Mouse (Mus musculus) layer of hippocampus, adult 11-12 months (tissue): ENCODE results near the gene Gm4744.
"Not testable (repeated sequence)": the region's sequence is repeated elsewhere in the genome, so short reads cannot be mapped to it uniquely, and the experiment has no call there.

Experiments used
- DNase-seq: peaks from one replicate; pipeline ENCODE4 v3.0.0; 2022; ENCODE audit warnings: low spot score

The Gm4744 gene

DNA sequence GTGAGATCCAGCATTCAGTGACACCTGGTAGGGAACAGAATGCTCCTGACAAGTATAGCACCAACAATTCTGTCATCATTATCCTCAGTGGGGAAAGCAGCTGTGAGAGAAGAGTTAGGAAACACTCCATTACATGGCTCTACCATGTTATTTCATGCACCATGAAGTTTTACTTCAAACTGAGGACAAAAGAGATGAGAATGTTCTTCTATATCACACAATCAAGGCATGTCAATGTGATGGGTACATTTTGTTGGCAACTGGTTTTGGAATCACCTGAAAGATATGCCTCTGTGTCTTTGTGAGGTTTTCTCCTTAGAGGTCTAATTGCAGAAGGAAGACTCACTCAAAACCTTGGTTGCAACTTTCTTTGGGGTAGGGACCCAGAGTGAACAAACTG is at the start of gene Gm4744:
Gene Gm4744, minus strand, starts transcription at position 101 of the 400 bp plus-strand sequence.
- no peak for DNase-seq

DNA sequence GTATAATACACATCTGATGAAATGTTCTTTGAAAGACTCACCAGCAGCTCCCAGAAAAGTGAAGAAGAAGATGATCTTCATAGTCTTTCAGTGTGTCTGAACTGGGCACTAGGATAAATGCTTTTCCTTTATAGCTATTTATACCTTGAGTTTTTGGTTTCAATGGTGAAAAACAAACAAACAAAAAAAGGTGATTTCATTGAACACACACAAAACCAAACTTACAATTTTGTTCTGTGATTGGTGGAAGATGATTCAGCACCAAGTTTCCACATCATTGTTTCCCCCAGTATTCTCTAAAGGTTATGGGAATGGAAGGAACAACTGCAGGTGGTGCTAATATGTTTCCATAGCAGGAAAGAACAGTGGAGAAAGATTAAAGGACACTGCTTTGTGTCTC is 47.7 kb upstream of the Gm4744 start, which contains the start of gene Gm2663:
Gene Gm2663, minus strand, starts transcription at position 101 of the 400 bp plus-strand sequence.
- not testable (repeated sequence) for DNase-seq

DNA sequence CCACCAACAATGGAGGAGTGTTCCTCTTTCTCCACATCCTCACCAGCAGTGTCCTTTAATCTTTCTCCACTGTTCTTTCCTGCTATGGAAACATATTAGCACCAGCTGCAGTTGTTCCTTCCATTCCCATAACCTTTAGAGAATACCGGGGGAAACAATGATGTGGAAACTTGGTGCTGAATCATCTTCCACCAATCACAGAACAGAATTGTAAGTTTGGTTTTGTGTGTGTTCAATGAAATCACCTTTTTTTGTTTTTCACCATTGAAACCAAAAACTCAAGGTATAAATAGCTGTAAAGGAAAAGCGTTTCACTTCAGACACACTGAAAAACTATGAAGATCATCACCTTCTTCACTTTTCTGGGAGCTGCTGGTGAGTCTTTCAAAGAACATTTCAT is 12.8 kb upstream of the Gm4744 start, which contains the start of gene 1810009J06Rik:
Gene 1810009J06Rik, plus strand, starts transcription at position 301 of the 400 bp plus-strand sequence.
- DNase-seq, result not testable (repeated sequence)

DNA sequence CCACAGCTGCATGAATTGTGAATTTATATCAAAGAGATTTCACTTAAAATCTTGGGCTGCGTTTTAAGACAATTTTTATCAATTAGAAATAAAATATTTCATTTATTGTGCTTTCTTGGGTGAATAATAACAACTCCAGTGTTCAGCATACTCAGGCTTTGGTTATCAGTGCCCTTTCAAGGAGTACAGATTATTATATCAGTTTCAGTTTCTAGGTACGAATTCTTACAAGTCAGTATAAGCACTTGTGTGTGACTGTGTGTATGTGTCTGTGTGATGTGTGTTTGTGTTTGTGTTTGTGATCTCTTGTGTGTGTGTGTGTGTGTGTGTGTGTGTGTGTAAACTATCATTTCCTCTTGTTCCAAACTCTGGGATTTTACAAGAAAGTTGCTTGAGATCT is 2.0 kb upstream of the Gm4744 start:
- no peak for DNase-seq

DNA sequence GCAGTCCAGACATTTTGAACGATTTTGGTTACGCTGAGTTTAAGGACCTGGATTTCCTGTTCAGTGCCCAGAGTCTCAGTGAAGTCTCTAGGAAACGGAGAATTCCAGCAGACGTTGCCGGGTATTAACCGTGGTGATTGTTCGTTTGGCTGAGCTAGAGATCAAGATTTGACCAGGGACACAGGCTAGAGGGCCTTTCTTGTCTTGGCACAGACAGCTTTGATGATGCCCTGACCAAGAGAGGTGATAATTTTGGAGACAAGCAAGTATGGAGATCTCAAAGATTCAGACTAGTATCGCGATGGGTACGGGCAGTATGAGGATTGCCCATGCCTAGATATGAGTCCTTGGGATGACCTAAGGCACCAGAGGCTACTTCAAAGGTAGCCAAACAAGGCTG is 11.2 kb downstream of the Gm4744 start, which contains the start of gene 1700074P13Rik:
Gene 1700074P13Rik, minus strand, starts transcription at position 101 of the 400 bp plus-strand sequence.
- DNase-seq, result no peak

DNA sequence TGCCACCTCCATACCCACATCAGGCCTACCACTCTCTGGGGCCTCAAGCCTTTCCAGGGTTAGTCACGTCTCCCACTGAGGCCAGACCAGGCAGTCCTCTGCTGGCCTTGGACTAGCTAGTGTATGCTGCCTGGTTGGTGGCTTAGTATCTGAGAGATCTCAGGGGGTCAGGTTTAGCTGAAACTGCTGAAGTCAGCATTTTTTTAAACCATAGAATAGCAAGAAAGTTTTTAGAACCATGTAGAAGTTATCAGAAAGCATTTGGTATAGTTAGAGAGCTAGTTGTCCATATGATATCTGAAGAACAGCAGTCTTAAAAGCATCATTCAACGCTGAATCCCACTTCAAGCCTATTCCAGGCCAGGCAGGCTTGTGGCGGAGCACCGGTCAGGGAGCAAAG is 31.7 kb downstream of the Gm4744 start:
- DNase-seq, result no peak

DNA sequence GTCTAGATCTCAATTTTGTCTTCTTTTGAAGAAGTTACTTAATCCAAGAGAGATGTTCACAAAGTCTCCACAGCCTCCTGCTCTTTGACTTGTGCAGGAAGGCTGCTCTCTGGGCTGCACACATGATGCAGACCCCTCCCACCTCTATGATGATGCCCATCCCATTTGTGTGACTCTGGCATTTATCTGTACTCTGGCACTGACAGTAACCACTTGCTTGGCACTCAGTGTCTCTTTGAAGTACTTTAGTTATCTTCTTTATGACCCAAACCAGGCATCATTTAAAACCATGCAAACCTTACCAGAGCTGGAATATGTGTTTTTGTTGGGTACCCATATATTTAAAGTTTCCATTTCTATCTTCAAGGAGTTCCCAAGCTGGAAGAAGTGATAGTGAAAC is 51.4 kb downstream of the Gm4744 start, which contains the start of gene Prss58:
Gene Prss58, minus strand, starts transcription at position 101 of the 400 bp plus-strand sequence.
- no peak for DNase-seq
